Mouse (Mus musculus) 416B (cell line): ENCODE measurements around the gene Sqstm1.

Experiments used
- DNase-seq: peaks from one replicate; pipeline ENCODE4 v3.0.0; 2011; ENCODE audit warnings: low read depth

Gene Sqstm1

DNA sequence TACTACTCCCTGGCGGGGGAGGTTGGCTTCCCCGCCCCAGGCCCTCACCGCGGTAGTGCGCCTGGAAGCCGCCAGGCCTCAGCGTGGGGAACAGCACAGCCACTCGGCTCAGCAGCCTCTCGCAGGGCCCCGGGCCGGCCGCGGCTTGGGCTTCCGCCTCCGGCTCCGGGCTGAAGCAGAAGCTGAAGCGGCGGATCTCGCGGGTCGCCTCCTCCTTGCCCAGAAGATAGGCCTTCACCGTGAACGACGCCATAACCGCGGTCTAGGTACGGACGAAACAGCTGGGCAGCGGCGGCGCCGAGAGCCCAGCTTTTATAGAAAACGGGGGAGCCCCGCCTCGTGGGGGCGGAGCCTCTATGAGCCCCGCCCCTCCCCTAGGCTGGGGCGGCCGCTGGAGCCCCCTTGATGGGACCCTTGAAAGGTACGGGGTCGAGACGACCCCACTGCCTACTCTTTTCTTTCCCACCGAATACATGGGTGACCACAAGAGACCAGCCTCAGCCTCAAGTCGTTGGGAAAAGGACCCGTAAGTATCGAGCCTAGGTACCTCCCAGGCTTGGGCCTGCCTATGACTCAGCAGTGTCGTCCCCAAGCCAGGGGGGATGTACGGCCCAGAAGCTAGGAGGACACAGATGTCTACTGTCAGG lies at the start of gene Sqstm1, which contains the start of gene Mgat4b:
Gene Sqstm1, minus strand, starts transcription at position 323 of the 647 bp plus-strand sequence.
Gene Mgat4b, plus strand, starts transcription at position 386 of the 647 bp plus-strand sequence.
- peak; percentile 88 for DNase-seq

DNA sequence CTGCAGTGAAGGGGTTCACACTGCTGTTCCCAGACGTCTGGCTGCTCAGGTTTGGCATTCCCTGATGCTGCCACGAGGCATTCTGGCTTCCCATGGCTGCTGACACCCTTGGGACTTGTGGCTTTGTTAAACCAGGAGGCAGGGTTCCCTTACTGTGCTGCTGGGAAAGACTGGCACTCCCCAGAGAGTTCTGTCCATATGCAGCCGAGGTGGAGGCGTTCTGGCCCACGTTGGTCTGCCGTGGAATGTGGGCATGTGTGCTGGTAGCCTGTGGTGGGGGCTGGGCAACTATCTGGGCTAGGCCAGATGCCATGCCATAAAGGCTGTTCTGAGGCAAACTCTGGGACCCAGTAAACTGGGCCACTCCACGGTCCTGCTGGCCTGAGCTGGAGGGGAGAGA lies 47.7 kb upstream of the Sqstm1 start:
- no peak for DNase-seq

DNA sequence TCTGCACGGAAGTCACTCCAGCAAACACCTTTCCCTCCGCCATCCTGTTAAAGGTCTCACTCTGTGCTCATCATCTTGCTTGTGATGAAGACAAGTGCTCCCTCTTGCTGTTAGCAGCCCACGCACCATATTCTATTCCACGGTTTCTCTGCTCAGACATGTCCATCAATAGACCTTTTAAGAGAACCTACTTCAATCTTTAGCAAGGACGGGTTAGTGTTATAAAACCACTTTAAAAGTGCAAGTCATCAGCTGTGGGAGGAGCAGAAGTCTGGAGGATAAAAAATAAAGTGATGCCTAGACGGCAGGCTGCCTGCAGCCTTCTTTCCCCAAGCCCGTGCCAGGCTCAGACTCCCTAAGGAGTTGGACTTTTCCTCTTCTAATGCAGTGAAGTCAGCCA lies 46.0 kb upstream of the Sqstm1 start:
- DNase-seq = peak; percentile 62

DNA sequence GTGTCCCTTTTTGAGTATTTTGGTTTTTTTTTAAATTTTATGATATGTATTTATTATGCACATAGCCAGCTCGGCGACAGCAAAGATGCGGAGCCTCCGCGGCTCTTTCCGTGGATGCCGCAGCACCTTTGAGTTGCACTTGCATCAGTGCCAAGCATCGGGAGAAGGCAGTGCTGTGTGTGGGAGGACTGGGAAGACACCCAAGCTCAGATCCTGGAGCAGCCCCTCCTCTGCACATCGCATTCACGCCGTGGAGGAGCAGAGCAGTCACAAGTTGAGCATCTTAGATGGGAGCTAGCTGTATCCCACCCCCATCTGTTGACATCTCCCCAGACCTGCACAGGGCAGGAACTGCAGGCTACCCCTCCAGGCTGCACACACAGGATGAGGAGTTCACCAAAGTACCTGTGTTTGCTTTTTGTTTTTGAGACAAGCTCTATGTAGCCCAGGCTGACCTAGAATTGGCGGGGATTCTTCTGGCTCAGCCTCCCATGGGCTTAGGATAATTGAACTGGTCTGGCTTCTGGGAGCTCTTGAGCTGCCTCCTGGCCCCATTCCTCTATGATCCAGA lies 43.5 kb upstream of the Sqstm1 start:
- no peak for DNase-seq

DNA sequence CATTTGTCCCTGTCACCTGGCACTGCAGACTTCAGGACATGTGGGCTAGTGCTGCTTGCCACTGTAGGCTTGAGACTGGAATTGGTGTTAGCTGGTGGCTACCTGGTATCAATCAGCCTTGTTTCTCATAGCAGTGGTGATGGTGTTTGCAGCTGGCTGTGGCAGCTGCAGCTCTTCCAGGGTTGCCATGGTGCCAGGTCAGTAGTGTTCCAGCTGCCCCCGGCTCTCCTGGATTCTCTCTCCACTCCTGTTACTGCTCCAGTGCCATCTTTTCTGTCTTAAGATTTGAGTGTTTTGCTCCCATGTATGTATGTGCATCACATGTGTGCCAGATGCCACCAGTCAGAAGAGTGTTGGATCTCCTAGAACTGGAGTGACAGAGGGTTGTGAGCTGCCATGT lies 42.8 kb upstream of the Sqstm1 start:
- DNase-seq = no peak

DNA sequence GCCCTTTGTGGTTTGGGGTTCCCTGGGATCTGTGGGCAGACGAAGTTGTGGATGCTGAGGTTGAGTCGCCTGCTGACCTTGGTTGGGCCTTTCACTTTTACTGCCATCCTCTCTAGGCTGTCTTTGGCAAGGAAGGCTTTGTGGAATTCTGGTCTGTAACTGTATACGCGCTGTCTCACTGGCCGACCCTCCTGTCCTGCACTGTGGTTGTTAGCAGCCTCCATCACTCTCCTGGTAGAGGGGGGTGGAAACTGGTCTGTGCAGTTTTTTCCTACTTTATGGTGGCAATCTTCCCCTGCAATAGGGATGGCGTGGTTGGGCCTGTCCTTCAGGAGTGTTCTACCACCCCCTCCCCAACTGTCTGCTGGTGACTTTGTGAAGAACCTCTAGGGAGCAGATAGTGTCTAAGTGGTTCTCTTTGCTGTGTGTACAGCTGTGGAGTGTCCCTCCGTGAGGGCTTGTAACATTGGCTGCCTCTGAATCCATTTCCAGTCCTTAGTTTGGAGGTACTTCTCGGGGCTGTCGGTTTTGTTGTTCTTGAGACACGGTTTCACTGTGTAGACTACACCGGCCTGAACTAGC lies 42.1 kb upstream of the Sqstm1 start:
- no peak for DNase-seq

DNA sequence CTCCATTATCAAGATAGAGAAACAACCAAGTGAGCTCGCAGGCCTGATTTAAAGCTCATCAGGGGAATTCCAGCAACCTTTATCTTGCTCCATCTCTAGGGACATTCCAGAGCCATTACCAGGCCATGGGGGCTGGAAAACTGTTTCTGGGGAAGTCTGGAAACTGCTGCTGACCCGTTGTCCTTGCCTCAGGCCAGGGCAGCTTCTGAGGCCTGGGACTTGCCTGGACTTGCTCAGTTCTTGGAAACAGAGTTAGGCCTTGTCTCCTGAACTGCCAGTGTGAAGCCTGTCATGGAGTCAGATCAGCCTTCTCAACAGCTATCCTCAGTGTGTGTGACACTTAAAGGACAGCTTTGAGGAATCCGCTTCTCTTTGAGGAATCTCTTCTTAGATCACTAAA lies 41.5 kb upstream of the Sqstm1 start:
- no peak for DNase-seq

DNA sequence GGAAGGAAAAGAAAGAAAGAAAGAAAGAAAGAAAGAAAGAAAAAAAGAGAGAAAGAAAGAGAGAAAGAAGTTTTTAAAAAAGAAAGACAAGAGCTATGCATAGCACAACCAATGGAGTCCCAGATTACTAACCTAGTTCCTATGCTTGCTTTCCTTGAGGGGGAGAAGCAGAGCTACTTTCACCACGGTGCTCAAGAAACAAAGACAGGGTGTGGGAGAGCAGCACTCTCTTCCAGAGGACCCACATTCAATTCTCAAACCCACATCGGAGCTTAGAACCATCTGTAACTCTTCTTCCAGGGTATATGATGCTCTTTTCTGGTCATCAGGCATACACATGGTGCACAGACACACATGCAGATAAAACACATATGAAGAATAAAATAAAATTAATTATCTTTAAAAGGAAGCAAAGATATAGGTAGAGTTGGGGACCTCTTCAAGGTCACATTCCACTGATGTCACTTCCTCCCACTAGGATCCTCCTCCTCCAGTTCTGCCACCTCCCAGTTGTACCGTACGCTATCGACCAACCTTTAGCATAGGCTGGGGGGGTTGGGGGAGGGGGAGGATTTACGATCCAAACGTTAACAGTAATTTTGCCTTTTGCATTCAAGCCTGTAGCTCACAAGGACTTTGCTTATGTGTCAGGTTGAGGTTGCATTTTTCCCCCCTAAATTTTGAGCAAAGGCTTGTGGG lies 38.0 kb upstream of the Sqstm1 start:
- no peak for DNase-seq

DNA sequence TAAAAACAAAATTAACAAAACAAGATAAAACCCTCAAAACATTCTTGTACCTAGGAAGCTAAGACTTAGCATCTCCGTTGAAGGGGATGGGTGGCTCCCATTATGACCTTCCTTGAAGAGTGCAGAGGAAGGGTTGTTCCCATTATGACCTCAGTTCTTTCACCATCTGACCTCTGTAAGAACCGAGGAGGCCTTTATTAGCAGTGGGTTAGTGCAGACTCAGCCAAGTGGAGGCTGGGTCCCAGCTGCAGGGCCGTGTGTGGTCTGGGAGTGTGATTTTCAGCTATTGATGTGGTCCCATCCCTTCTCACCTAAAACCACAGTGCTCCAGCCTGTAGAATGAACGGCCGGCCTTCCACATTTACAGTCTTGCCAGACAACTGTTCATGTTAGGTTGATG lies 34.6 kb upstream of the Sqstm1 start:
- DNase-seq = no peak

DNA sequence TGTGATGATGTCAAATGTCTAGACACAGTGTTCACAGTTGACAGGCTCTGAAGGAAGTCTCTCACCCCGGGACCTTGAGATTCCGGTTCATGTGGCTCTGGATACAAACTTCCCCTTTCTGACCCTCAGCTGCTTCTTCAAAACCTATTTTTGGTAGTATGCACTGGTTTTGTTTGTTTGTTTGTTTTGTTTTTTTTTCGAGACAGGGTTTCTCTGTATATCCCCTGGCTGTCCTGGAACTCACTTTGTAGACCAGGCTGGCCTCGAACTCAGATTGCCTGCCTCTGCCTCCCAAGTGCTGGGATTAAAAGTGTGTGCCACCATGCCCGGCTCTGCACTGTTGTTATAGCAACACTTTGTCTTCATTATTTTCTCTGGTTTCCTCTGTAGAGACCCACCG lies 33.3 kb upstream of the Sqstm1 start:
- no peak for DNase-seq

DNA sequence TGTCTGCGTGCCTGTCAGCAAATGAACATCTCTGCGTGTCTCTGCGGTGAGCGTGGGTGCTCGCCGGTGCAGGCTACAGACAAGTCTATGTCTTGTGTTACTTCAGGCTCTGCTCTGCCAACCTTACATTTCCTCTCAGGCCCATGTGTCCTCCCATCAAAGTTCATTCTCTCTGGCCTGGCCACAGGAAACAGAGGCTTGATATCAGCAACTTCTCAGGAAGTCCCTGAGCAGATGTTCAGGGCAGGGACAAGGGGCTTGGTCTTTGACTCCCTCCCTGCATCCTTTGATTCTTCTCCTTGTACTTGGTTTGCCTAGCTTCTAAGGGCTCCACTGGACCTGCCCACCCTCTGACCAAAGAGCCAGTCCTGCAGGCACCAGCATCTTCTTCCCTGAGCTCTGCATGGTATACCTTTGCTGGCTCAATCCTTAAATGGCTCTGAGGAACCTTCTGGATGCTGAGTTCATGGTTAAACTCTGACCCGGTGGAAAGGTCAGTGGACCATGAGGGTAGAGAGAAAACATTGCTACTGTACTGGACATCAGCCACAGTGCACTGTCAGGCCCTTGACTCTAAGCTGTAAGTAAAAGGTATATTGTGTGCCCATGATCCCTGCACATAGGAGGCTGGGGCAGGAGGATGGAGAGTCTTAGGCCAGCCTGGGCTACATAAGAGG lies 29.7 kb upstream of the Sqstm1 start:
- DNase-seq = peak; percentile 98

DNA sequence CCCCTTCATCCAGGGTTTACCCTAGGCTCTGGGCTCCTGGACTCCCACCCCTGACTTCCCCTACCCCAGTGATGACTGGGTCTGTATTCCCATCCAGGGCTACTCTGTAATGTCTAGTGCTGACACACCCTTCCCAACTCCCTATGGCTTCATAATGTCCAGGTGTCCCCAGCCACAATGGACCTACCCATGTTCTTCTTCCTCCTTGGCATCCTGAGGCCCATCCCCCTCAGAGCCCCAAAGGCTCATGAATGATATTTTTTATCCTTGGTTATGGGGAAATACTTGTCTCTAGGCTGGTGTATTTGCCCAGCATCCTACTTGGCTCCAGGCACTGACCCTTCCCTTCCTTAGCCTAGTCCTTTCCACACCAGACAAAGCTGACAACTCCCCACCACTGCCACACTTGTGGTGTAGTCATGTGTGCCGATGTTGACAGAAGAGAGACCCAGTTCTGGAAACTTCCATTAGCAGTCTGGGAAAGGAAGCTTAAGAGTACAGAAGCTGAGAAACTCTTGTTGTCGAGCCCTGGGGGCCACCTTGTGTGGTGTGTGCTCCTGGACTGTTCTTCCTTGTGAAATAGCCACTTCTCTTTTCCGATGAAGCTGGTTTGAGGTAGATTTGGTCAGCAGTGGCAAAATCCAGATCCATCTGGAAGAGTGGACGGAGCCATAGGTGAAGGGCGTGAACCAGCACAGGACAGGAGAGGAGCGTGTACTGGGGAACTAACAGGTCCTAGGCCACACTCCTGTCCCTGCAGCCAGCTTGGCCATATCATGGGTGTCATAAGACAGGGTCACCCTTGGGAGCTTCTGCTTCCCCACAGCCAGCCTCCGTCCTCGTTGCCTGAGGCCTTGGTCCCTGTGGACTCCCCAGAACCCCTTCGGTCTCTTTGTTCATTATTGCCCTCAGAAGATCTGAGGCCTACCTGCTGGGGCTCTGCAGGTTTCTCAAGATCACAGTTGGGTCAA lies 28.5 kb upstream of the Sqstm1 start:
- no peak for DNase-seq

DNA sequence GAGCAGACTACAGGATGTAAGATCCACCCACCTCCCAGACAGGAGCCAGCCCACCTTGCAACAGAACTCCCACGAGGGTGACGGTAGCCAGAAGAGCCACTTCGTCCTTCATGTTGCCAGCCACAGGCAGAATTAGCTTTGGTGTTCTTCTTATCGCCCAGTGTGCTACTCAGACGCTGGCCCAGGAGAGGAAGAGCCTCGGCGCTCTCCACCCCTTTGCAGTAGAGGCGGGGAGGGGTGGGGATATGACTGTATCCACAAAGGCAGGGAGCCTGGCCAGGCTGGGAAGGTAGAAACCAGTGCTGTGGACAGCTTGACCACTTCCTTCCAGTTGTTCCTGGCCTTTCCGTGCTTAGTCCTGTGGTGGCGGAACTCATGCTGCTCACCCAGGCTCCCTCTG lies 27.7 kb upstream of the Sqstm1 start, which contains the start of gene Ltc4s:
Gene Ltc4s, minus strand, starts transcription at position 293 of the 400 bp plus-strand sequence.
- peak; percentile 92 for DNase-seq

DNA sequence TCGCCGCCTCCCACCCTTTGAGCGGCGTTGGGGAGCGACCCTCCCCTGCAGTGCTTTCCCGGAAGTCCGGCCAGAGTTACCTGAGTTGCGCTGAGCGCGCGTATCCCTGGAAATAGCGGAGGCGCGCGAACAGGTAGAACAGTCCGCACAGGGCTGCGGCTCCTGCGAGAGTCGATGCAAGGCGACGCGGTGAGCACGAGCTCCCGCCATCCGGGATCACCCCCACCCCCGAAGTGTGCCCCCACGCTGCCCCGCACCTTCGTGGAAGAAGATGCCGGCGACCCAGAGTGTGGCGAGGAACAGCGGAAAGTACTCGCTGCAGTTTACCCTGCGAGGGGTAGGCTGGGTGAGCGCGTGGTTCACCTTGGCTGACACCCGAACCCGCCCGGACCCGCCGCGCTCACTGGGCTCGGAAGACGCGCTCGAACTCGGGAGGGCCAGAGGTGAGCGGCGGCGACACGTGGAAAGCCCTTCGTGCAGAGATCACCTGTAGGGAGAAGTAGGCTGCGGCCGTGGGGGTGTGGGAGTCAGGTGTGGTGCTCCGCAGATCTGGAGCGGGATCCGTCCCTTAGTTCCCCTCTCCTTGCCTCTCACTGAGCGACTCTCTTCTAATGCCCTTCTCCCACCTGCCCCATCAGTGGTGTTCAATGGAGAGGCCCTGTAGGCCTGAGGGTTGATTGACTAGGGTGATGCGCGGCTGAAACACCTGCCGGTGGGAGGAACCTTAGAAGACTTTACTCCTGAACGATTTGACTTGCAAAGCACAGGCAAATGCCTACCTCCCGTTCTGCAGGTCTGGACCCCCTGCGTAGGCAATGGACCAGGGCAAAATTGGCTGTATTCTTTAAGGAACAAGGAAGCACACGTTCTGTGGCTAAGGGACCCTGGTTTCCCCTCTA lies 26.6 kb upstream of the Sqstm1 start:
- DNase-seq = no peak

DNA sequence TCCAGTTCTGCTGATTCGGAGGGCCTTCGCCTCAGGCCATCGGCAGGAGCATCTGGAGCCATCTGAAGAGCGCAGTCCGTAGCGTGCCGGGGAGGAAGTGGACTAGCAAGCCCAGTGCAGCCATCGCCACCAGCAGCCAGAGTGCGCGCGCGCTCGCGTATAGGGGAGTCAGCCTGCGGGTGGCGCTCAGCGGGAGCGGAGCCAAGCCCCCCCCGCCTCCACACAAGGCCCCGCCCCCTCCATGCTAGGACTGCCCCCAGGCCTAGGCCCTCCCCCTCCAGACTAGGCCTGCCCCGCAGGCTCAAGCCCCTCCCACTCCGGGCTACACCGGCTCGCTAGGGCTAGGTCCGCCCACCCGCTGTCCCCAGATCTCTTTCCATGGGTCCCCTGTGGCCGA lies 25.9 kb upstream of the Sqstm1 start:
- DNase-seq = peak; percentile 96

DNA sequence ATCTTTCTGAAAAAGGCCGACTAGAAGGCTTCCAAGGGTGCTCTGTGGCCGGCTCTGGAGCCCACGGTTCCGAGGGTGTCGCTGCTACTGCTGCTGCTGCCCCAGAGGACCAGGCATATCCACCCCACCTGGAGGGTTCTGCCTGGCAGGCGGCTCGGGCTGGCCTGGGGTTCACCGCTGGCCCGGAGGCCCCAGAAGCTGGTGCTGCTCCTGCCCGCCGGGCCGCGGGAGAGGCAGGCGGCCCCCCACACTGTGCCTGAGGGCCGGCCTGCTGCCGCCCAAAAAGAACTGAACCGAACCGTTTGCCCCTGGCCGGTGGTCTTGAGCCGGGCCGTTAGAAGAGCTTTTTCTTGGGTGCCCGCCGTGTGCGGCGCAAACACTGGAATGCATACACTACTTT lies 24.0 kb upstream of the Sqstm1 start:
- no peak for DNase-seq

DNA sequence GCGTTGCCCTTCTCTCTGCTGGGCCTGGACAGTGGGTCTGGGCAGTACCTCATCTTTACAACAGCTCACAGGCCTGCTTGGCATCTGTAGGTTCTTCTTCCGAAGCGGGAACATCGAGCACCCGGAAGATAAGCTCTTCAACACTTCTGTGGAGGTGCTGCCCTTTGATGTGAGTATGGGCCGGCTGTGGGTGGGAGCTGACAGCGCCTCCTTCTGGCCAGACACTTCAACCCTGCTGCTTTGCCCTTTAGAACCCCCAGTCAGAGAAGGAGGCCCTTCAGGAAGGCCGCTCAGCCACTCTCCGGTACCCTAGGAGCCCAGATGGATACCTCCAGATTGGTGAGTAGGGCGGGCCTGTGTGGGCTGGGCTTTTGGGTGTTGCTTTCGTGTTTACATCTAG lies 23.4 kb upstream of the Sqstm1 start:
- no peak for DNase-seq

DNA sequence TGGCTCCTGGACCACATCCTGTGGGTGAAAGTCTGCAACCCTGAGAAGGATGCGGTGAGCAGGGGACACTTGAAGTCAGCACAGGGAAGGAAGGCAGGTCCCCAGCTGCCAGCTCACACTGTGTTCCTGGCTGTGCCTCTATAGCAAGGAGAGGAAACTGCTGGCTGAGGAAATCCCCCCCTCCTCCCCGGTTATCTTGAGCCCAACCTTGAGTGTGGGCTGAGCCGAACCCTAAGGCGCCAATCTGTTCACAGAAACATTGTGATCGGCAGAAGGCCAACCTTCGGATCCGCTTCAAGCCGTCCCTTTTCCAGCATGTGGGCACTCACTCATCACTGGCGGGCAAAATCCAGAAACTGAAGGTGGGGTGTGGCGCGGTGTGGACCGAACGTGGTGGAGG lies 22.4 kb upstream of the Sqstm1 start:
- peak; percentile 75 for DNase-seq

DNA sequence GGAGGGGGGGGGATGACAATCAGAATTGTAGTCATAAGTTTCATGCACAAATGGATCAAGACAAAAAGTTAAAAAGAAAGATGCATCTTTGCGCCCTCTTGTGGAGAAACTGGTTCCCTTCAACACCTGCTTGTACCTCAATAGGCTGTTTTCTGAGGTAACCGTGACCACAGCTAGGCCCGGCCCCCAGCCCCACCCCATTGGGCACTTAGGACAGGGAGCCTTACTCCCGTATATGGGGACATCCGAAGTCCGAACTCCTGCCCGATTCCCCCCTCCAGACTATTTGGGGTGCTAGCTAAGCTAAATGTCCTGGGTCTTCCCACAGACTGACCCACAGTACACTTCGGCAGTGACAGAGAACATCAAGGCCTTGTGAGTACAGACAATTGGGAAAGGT lies 20.8 kb upstream of the Sqstm1 start:
- peak; percentile 83 for DNase-seq
